Mouse (Mus musculus): ENCODE results near the gene Prpf6.
A peak's percentile ranks its signal among the peaks of the same experiment; 100 is the strongest.

Prpf6 gene

GRCm38 (mm10) chr2:181596221-181596960 is 4.7 kb downstream of the Prpf6 start:
- DNase-seq (ENCODE audit: low read depth, low spot score): no peak

GRCm38 (mm10) chr2:181597378-181598061 is 5.9 kb downstream of the Prpf6 start:
- DNase-seq (ENCODE audit: low read depth, low spot score): no peak

- DNase-seq (ENCODE audit: low read depth, low spot score): no peak
Observed at GRCm38 (mm10) chr2:181598454-181599351, 7.0 kb downstream of the Prpf6 start, which contains the start of gene Samd10. TSS of gene Samd10 (minus strand) at chr2:181599212.

GRCm38 (mm10) chr2:181600226-181600758 is 8.6 kb downstream of the Prpf6 start:
- no peak for DNase-seq (ENCODE audit: low read depth, low spot score)

GRCm38 (mm10) chr2:181600828-181601750 is 9.4 kb downstream of the Prpf6 start:
- peak; percentile 94 for DNase-seq (ENCODE audit: low read depth, low spot score)

GRCm38 (mm10) chr2:181601751-181602145 is 10.1 kb downstream of the Prpf6 start:
- no peak for DNase-seq (ENCODE audit: low read depth, low spot score)

- DNase-seq (ENCODE audit: low read depth, low spot score): no peak
Observed at GRCm38 (mm10) chr2:181602367-181602766, 10.7 kb downstream of the Prpf6 start.

GRCm38 (mm10) chr2:181618761-181619495 is 27.3 kb downstream of the Prpf6 start:
- no peak for DNase-seq (ENCODE audit: low read depth, low spot score)

- no peak for DNase-seq (ENCODE audit: low read depth, low spot score)
Observed at GRCm38 (mm10) chr2:181623401-181623800, 31.7 kb downstream of the Prpf6 start.

- DNase-seq (ENCODE audit: low read depth, low spot score): no peak
Observed at GRCm38 (mm10) chr2:181628471-181628870, 36.8 kb downstream of the Prpf6 start.

GRCm38 (mm10) chr2:181632624-181633023 is 41.0 kb downstream of the Prpf6 start:
- DNase-seq (ENCODE audit: low read depth, low spot score): no peak

GRCm38 (mm10) chr2:181635865-181636264 is 44.2 kb downstream of the Prpf6 start:
- DNase-seq (ENCODE audit: low read depth, low spot score): no peak

GRCm38 (mm10) chr2:181644361-181644760 is 52.7 kb downstream of the Prpf6 start:
- DNase-seq (ENCODE audit: low read depth, low spot score): peak; percentile 26

- DNase-seq (ENCODE audit: low read depth, low spot score): no peak
Observed at GRCm38 (mm10) chr2:181645666-181646065, 54.0 kb downstream of the Prpf6 start.

- DNase-seq (ENCODE audit: low read depth, low spot score): no peak
Observed at GRCm38 (mm10) chr2:181646626-181647472, 55.2 kb downstream of the Prpf6 start.

- no peak for DNase-seq (ENCODE audit: low read depth, low spot score)
Observed at GRCm38 (mm10) chr2:181648926-181649325, 57.3 kb downstream of the Prpf6 start.

- DNase-seq (ENCODE audit: low read depth, low spot score): no peak
Observed at GRCm38 (mm10) chr2:181653065-181653464, 61.4 kb downstream of the Prpf6 start.

GRCm38 (mm10) chr2:181653523-181653922 is 61.9 kb downstream of the Prpf6 start:
- DNase-seq (ENCODE audit: low read depth, low spot score): no peak

GRCm38 (mm10) chr2:181656734-181657133 is 65.1 kb downstream of the Prpf6 start, which contains the start of gene Gm29797:
TSS of gene Gm29797 (plus strand) at chr2:181657034.
- no peak for DNase-seq (ENCODE audit: low read depth, low spot score)
